Mouse (Mus musculus): ENCODE measurements around the gene Smc2.
"Not testable (repeated sequence)": the region's sequence is repeated elsewhere in the genome, so short reads cannot be mapped to it uniquely, and the experiment has no call there.

Gene Smc2

DNA sequence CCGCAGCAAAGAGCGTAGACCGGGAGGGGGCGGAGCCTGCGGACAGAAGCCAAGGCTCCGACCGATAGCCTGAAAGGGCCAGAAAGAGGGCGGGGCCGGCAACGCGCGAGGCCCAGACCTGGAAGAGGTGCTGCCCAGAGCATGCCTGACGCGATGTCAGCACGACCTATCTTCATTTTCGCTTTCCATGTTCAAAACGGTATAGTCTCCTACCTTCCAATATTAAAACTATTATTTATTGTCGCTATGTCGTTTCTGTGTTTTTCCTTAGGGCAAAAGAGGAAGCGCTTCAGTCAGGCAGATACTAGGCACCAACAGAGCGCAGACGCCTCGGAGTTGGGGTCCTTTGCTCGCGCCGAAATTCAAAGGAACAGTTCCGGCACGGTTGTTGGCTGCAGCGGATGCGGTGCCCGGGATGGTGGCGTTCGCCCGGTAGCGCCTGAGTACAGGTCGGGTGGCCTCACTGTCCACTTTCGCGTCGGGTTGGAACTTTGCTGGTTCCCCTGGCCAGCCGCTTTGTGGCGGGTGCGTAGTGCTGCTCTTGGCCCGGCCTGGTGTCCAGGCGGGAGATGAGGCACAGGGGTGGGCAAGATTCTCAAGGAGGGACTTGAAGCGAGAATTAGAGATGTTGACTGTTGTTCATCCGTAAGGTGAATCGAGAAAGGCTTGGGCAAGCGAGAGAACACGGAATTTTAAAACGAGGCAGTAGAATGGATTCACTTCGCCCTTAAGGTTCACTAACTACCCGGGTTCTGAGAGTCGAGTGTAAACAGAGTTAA is at the start of gene Smc2:
Gene Smc2, plus strand, starts transcription at position 358 of the 779 bp plus-strand sequence.
- peak; percentile 97 for DNase-seq

DNA sequence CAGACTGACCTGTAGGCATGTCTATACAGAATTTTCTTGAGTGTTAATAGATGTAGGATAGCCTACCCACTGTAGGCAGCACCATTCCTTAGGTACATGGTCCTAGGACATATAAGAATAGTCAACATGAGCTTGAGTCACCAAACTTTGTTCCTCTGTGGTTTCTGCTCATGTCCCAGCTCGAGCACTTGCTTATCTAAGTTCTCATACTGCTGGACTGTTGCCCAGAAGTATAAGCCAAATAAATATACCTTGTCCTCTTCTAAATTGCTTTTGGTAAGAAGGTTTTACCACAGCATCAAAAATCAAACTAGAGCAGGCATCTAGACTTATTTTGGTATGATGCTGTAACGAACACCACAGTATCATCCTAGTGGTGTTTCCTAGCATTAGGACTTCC is 27.5 kb upstream of the Smc2 start:
- DNase-seq, result no peak

DNA sequence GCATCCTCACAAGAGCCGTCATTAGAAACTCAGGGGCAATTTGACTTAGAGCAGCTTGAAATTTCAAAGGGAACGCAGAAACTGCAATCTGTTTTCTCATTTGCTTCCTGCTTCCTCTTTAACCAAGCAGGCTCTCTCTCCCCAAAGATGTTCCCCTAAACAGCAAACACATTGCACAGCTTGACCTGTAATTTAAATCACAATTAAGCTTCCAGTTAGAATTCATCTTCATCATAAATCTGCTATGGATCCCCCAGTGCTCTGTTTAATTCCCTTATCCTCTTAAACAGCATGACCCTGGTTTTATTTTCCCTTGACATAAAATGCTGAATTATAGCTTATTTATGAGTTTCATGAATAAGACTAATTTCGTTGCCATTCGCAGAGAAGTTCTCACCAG is 15.4 kb upstream of the Smc2 start:
- no peak for DNase-seq

DNA sequence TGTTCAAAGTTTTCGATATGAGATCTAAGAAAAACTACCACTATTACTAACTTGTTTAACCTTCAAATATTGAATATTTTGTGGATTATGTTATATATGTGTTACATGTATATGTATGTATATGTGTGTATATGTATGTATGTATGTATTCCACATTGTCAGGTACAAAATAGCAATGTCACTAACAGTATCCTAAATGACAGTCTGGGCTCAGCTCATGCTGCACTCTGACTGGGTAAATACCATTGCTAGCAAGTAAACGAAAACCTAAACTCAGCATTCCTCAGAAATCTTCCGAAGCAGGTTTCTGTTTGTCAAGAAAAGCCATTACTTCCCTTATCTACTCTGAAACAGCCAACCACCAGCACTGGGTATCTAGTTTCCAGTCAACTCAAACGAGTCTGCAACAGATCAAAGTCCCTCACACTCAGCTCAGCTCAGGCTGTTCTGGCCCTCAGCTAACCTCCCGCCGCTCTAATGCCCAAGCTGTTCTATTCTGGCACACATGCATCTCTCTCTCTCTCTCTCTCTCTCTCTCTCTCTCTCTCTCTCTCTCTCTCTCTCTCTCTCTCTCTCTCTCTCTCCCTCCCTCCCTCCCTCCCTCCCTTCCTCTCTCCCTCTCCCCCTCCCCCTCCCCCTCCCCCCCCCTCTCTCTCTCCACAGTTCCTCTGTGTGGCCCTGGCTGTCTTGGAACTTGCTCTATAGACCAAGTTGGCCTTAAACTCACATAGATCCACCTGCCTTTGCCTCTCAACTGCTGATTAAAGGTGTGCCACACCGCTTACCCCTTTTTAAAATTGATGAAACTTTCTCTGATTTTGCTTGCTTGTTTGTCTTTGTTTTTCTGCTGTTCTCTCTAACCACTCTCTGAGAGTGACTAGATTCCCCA is 9.5 kb upstream of the Smc2 start:
- peak; percentile 10 to 40 for DNase-seq

DNA sequence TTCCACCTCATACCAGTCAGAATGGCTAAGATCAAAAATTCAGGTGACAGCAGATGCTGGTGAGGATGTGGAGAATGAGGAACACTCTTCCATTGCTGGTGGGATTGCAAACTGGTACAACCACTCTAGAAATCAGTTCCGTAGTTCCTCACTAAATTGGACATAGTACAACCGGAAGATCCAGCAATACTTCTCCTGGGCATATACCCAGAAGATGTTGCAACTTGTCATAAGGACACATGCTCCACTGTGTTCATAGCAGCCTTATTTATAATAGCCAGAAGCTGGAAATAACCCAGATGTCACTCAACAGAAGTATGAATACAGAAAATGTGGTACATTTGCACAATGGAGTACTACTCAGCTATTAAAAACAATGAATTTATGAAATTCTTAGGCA is 3.5 kb upstream of the Smc2 start:
- not testable (repeated sequence) for DNase-seq

DNA sequence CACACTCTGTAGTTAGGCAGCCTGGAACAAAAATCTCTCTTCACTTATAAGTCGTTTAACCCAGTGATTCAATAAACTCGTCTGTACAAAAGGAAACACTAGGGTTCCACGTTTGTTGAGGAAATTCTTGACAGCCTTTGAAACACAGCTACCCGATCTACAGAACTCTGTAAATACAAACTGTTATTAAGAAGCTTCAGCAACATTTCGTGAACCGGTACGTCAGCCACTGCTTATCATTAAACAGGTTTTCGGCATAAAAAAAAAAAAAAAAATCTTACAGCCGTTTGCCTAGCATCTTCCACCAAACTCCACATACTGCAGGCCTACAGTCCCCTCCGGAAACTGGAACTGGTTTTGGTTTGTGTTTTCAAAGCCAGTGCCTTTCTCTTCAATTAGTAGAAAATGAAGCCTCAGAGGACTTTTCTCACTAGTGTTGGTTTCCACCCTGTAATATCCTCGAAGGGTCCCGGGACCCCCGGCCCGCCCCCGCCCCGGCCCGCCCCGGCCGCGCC is 615 bp upstream of the Smc2 start:
- DNase-seq, result no peak

DNA sequence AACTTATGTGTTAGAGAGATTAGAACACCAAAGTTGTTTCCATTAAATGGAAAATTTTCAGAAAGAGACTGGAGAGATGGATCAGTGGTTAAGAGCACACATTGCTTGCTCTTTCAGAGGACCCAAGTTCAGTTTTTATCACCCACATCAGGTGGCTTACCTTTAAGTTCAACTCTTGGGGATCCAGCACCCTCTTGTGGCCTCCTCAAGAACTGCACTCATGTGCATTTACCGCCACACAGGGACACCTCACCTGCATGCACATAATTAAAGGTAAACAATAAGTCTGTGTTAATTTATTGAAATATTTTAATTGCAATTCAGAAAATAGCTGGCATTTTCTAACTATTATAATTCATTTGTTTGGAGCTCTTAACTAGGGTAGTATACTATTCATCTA is 20.7 kb downstream of the Smc2 start:
- peak in 1 of 2 experiments; percentile 20 for DNase-seq

DNA sequence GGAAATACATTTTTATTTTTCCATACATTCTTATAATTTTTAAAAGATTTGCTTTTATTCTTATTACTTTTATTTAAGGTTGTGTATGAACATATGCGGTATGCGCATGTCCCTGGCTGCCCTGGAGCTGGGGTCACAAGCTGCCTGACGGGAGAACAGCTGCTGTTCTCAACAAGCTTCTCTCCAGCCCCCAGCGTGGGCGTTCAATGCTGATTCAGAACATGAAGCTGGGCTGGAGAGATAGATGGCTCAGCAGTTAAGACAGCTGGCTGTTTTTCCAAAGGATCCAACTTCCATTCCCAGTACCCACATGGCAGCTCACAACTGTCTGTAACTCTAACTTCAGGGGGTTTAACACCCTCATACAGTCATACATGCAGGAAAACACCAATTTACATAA is 22.3 kb downstream of the Smc2 start:
- DNase-seq, result no peak

DNA sequence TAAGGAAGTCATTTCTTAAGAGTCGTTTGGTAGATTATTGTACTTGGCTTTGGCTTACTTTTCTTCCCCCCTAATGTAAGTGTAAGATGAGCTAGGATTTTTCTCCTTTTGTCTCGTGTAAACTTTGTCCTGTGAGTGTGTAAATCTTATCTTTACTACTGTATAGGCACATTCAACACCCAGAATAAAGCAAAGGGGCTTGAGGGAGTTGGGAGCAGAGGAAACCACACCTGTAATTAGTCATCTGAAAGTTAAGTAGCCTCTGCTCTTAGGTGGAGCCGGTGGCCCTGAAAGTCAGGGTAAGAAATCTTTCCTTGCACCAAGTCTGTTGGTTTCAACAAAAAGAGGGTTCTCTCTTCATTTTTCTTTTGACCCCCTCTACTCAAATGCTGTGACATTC is 34.4 kb downstream of the Smc2 start:
- DNase-seq, result no peak

DNA sequence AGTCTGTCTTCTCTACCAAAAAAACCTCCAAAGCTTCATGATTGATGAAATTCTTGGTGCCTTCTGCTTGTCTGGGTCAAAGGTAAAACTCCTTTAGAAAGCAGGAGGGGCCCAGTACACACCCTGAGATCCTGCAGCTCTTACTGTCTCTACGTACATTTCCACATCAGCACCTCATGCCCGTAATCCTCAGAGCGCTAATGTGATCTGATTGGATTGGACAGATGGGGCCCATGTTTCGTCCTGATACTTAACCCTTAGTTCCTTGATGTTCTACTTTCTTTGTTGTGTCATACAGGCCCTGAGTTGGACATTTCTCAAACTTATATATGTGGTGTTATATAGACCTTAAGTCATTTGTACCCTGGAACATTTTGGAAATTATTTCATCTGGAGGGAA is 48.4 kb downstream of the Smc2 start:
- DNase-seq, result no peak

DNA sequence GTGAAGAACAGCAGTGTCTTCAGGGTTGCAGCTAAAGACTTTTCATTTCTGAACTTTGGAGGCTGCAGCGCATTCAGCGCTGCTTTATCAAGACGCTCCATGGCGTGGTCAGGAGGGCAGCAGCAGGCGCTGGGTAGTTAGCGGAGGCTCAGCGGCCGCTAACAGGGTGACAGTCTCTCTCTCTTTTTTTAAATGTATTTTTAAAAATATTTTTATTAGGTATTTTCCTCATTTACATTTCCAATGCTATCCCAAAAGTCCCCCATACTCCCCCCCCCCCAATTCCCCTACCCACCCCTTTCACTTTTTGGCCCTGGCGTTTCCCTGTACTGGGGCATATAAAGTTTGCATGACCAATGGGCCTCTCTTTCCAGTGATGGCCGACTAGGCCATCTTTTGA is 58.1 kb downstream of the Smc2 start, which contains the start of gene Vma21-ps:
Gene Vma21-ps, minus strand, starts transcription at position 101 of the 400 bp plus-strand sequence.
- DNase-seq, result not testable (repeated sequence)

DNA sequence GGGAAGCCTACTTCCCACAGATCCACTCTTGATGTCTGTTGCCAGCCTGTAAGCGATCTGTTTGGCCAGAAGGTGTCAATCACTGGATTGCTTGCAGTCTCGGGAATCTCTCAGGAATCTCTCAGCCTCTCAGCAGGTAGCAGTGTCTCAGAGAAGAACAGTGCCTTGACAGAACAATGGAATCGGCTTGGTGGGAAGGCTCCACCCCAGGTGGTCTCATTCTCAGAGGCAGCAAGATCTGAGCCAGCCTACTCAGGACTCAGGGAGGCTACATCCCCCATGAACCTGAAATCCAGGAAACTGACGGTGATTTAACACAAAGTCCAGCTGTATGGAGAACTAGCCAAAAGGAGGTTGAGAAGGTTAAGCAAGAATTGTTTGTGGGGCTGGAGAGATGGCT is 78.5 kb downstream of the Smc2 start:
- DNase-seq, result no peak

DNA sequence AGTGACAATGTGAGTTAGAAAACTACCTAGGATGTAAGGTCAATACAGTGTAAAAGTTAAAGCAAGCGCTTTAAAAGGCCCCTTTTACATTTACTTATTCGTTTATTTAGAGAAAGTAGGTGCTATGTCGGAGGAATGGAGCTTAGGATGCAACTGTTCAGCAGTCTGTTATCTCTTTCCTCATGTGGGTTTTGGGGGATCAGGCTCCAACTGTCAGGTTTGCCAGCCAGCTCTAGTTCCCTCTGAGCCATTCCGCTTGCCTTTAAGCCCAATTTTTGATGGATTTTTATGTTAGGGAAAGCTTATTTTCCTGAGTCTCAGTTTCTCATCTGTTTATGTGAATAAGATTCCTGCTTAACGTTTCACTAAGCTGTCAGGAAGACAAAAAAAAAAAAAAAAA is 80.3 kb downstream of the Smc2 start:
- DNase-seq, result no peak

DNA sequence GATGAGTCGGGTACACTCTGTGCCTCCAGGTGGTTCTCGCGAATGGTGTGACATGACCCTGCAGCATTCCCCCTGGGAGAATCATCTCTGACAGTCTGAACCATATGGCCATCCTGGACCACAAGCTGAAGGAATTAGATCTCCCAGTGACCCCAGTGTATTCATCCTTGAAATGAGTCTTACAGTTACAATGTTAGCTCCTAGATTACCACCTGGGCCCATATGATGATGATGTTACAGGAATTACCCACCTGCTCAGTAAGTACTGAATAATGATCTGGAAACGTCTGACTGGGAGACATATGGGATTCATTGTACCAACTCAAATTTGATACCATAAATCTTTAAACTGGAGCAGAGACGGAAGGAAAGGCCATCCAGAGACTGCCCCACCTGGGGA is 87.4 kb downstream of the Smc2 start:
- no peak for DNase-seq

DNA sequence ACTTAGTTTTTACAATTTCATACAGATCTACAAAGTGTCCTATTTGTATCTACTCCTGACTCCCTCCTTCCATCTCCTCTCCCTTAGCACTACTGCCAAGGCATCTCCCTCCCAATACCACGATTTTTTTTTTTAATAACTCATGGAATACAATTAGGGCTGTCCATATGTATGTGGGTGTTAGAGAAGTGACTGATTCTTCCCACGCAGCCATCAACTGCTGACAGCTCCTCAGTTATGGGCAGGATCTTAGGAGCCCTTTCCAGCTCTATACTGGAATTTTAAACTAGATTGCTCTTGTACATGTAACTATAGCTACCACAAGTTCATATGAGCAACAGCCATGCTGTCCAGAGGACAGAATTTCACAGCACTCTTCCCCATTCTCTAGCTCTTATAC is 91.6 kb downstream of the Smc2 start:
- DNase-seq, result no peak

Data from kidney, postnatal 25 days (tissue).